Mouse (Mus musculus): ENCODE results near the gene B430218F22Rik. TPM values are rescaled to one million over a fixed set of nuclear protein-coding genes. Genes with fewer than 3 reads are reported as not detected.
"Not testable (repeated sequence)": the region's sequence is repeated elsewhere in the genome, so short reads cannot be mapped to it uniquely, and the experiment has no call there.

B430218F22Rik gene
- total and polyA plus RNA-seq, 2 experiments from 2014 or later, result 0.10 to 2.6 TPM

DNA sequence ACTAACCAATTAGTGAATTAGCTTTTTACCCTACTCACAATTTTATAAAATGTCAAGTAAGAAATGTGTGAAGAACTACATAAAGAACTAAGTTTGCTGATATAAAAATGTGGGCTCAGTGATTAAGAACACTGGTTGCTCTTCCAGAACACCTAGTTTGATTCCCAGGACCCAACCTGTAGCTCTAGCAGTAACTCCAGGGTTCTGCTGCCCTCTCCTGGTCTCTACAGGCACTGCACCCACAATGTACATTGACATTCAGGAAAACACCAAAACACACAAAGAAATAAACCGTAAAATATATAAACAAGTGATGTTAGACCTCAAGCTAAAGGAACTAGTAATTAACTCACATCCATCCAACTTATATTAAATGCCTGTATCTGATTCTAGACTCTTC is 7.3 kb upstream of the B430218F22Rik start:
- H3K9ac ChIP-seq (replicated peaks; ENCODE audit: low read length), result no peak overlapping the region
- ATAC-seq, result no peak
- WGBS, result 62% methylated on average over 1 of the region's 1 CpGs
- H3K27me3 ChIP-seq (ENCODE audit: insufficient read depth, low read length), result no peaks in the 10 kb centered on the region
- no peak overlapping the region for H3K4me2 ChIP-seq (ENCODE audit: low read depth, low read length)
- peak; percentile 87 for TF ChIP-seq CTCF (IDR thresholded peaks at IDR 0.05; ENCODE audit: low read depth)
- no peak overlapping the region for H3K27ac ChIP-seq
- H3K36me3 ChIP-seq (ENCODE audit: insufficient read depth, low read length), result peaks cover 32% of the 10 kb centered on the region
- no peaks in the 10 kb centered on the region for H3K9me3 ChIP-seq (ENCODE audit: low read length)
- peak; percentile 81 for DNase-seq (ENCODE audit: low spot score)
- no peak overlapping the region for H3K4me3 ChIP-seq (ENCODE audit: low read length)
- no peaks in the 10 kb centered on the region for H3K4me1 ChIP-seq (ENCODE audit: insufficient read depth, low read length)

DNA sequence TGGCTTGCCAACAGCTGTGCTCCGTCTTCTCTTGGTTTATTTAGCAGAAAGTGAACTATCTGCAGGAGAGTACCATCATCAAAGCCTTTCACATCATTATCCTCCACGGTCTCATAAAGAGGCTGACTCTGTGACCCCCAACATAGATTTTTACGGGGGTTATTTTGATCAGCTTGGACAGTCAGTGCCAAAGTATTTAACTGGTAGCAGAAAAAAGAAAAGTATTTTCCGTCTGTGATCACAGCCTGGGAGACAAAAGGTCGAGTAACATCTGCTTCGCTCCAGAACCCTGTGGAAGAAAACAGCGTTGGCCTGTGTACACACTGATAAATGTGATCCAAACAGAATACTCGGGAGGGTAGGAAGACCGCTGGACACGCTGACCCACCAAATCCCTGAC is 6.0 kb upstream of the B430218F22Rik start:
- Histone ChIP-seq H3K27me3 (ENCODE audit: insufficient read depth, low read length) (no peaks in the 10 kb centered on the region), H3K4me2 (ENCODE audit: low read depth, low read length) (no peak overlapping the region), H3K36me3 (ENCODE audit: insufficient read depth, low read length) (peaks cover 33% of the 10 kb centered on the region), H3K27ac (no peak overlapping the region), H3K9ac (replicated peaks; ENCODE audit: low read length) (no peak overlapping the region), H3K9me3 (ENCODE audit: low read length) (no peaks in the 10 kb centered on the region), H3K4me3 (ENCODE audit: low read length) (no peak overlapping the region), H3K4me1 (ENCODE audit: insufficient read depth, low read length) (no peaks in the 10 kb centered on the region)
- TF ChIP-seq CTCF (IDR thresholded peaks at IDR 0.05; ENCODE audit: low read depth), result no peak
- no peak for DNase-seq (ENCODE audit: low spot score)
- 85% methylated on average over 10 of the region's 10 CpGs for WGBS
- no peak for ATAC-seq

DNA sequence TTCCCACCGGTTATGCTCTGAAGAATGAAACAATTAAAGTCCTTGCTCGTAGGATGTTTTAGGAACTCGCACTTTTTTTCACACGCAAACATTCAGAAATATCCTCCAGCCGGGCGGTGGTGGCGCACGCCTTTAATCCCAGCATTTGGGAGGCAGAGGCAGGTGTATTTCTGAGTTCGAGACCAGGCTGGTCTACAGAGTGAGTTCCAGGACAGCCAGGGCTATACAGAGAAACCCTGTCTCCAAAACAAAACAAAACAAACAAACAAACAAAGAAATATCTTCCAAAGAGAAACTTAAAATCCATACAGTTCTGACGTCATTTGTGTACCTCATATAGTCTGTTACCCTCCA is 995 bp downstream of the B430218F22Rik start:
- Histone ChIP-seq H3K36me3 (ENCODE audit: insufficient read depth, low read length) (peaks cover 14% of the 10 kb centered on the region), H3K4me3 (ENCODE audit: low read length) (peak overlapping the region; percentile 90), H3K4me2 (ENCODE audit: low read depth, low read length) (peak overlapping the region; percentile 43)
- DNase-seq (ENCODE audit: low spot score); H3K4me1 ChIP-seq (ENCODE audit: insufficient read depth, low read length); H3K27me3 ChIP-seq (ENCODE audit: insufficient read depth, low read length); H3K9me3 ChIP-seq (ENCODE audit: low read length); H3K9ac ChIP-seq (replicated peaks; ENCODE audit: low read length); H3K27ac ChIP-seq: not testable (repeated sequence)
- 10% methylated on average over 10 of the region's 10 CpGs for WGBS
- peak; percentile 76 for ATAC-seq

DNA sequence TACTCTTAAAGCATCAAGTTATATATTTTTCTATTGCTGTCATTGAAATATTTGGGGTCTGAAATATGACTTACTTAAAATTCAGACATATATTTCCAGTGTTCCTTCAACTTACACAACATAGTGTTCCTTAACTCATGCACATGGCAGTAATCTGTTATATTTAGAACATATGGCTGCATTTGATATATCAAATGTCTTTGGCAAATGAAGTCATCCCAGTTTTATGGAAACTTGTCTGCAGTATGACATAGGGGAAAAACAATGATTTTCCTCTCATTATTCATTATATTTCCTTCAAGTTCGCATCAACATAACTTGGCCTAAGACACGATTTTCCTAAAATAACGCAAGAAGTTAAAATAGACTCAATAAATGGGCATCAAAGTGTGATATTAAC is 9.4 kb downstream of the B430218F22Rik start:
- no peak for DNase-seq (ENCODE audit: low spot score)
- Histone ChIP-seq H3K9me3 (ENCODE audit: low read length) (no peaks in the 10 kb centered on the region), H3K4me2 (ENCODE audit: low read depth, low read length) (no peak overlapping the region), H3K36me3 (ENCODE audit: insufficient read depth, low read length) (no peaks in the 10 kb centered on the region), H3K4me3 (ENCODE audit: low read length) (no peak overlapping the region), H3K4me1 (ENCODE audit: insufficient read depth, low read length) (no peaks in the 10 kb centered on the region), H3K27me3 (ENCODE audit: insufficient read depth, low read length) (no peaks in the 10 kb centered on the region), H3K27ac (no peak overlapping the region), H3K9ac (replicated peaks; ENCODE audit: low read length) (no peak overlapping the region)
- WGBS, result 87% methylated on average over 3 of the region's 3 CpGs
- TF ChIP-seq CTCF (IDR thresholded peaks at IDR 0.05; ENCODE audit: low read depth), result no peak
- no peak for ATAC-seq

DNA sequence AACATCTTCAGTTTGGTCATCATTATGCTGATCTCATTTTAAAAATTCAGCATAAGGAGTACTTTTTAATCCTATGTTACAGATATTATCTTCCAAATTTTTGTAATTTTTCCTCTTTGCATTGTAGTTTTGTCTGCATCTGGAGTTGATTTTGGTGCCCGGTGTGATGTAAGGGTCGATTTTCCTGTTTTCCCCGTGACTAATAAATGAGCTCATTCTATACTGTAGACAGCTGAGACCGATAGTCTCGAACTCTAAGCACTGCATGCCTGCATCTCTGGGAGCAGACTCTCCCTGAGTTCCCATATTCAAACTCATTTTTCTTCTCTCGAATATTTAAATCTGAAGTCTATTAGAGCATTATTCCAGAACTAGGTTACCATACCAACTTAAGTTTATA is 13.9 kb downstream of the B430218F22Rik start:
- H3K4me3 ChIP-seq (ENCODE audit: low read length), result no peak overlapping the region
- no peak for TF ChIP-seq CTCF (IDR thresholded peaks at IDR 0.05; ENCODE audit: low read depth)
- WGBS, result 75% methylated on average over 6 of the region's 6 CpGs

DNA sequence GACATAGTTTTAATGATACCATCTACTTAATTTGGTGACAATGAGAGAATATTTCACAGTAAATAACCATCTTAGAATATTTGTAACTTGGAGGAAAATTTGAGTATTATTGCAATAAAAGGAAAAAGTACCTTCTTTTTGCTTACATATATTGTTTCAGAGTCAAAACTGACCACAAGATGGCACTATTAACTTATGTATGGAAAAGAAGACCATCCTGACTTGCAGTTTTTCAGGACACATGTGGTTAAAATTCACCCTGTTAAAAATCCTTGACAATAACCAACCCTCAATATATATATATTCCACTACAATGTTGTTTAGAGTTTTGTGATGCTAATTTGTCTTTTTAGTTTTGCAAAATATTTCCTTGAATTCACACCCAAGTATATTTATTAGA is 17.1 kb downstream of the B430218F22Rik start:
- Histone ChIP-seq H3K9ac (replicated peaks; ENCODE audit: low read length) (no peak overlapping the region), H3K4me2 (ENCODE audit: low read depth, low read length) (no peak overlapping the region), H3K27me3 (ENCODE audit: insufficient read depth, low read length) (no peaks in the 10 kb centered on the region), H3K36me3 (ENCODE audit: insufficient read depth, low read length) (no peaks in the 10 kb centered on the region), H3K4me3 (ENCODE audit: low read length) (no peak overlapping the region), H3K9me3 (ENCODE audit: low read length) (no peaks in the 10 kb centered on the region), H3K27ac (no peak overlapping the region), H3K4me1 (ENCODE audit: insufficient read depth, low read length) (no peaks in the 10 kb centered on the region)
- ATAC-seq, result peak; percentile 59; the same call in 1 of the 2 replicates
- DNase-seq (ENCODE audit: low spot score), result peak; percentile 92
- TF ChIP-seq CTCF (IDR thresholded peaks at IDR 0.05; ENCODE audit: low read depth), result peak; percentile 71

More for the DNA sequence above, 13.9 kb downstream of the B430218F22Rik start:
- ATAC-seq (no peak), DNase-seq (ENCODE audit: low spot score) (no peak)
- Histone ChIP-seq H3K4me2 (ENCODE audit: low read depth, low read length) (no peak overlapping the region), H3K27ac (no peak overlapping the region), H3K36me3 (ENCODE audit: insufficient read depth, low read length) (no peaks in the 10 kb centered on the region), H3K27me3 (ENCODE audit: insufficient read depth, low read length) (no peaks in the 10 kb centered on the region), H3K4me1 (ENCODE audit: insufficient read depth, low read length) (no peaks in the 10 kb centered on the region), H3K9ac (replicated peaks; ENCODE audit: low read length) (no peak overlapping the region), H3K9me3 (ENCODE audit: low read length) (no peaks in the 10 kb centered on the region)

DNA sequence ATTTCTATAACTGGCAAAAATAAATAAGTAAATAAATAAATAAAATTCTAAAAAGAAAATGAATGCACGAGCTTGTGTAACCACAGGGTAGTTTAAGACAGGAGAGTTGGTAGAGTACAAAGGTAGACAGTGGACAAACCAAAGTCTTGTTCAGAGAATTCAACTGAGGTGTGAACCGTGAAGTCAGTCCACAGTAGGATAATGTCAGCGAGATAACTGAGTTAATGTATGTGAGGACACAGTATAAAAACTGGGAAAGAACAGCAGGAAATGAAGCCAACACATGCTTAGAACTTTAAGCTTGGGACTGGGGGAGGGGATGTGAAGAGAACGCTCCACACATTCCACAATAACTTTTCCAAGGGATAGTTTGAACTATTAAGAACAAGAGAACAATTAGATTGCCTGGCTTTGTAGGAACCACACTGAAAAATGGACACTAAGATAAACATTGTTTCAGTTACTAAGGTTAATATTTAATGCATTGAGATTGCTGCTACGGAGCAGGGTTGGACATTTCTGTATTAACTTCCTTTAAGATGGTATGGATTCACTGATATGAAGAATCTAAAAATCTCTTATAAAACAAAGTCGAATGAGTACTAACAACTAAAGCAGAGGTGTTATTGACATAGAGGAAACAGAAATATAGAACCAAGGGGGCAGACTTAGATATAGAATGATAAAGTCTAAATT is 25.0 kb downstream of the B430218F22Rik start:
- Histone ChIP-seq H3K4me2 (ENCODE audit: low read depth, low read length) (no peak overlapping the region), H3K4me3 (ENCODE audit: low read length) (no peak overlapping the region), H3K27me3 (ENCODE audit: insufficient read depth, low read length) (no peaks in the 10 kb centered on the region), H3K4me1 (ENCODE audit: insufficient read depth, low read length) (no peaks in the 10 kb centered on the region), H3K9ac (replicated peaks; ENCODE audit: low read length) (no peak overlapping the region), H3K9me3 (ENCODE audit: low read length) (no peaks in the 10 kb centered on the region), H3K36me3 (ENCODE audit: insufficient read depth, low read length) (no peaks in the 10 kb centered on the region), H3K27ac (no peak overlapping the region)
- ATAC-seq (no peak), DNase-seq (ENCODE audit: low spot score) (no peak)
- 86% methylated on average over 6 of the region's 6 CpGs for WGBS
- TF ChIP-seq CTCF (IDR thresholded peaks at IDR 0.05; ENCODE audit: low read depth), result no peak

Measured in hindbrain, postnatal 0 days (tissue).